Mouse (Mus musculus): ENCODE measurements at regions not wholly inside any gene's neighbourhood (a gene's known extent, or its start where the extent isn't known, plus 50 kb on each side); places are given as distances from the start of the nearest gene placed in this dataset.

GRCm38 (mm10) chr9:32940111-32940813, 304.2 kb downstream of the Ets1 start:
- TF ChIP-seq POLR2A (IDR thresholded peaks at IDR 0.05; ENCODE audit: low read depth, low read length): no peak
- TF ChIP-seq CTCF (conservative IDR thresholded peaks at IDR 0.05; ENCODE audit: insufficient read depth, insufficient read length, low read depth, low read length): peak; percentile 77
